Mouse (Mus musculus): Measurements from ENCODE around the gene Rfc1.

DNA sequence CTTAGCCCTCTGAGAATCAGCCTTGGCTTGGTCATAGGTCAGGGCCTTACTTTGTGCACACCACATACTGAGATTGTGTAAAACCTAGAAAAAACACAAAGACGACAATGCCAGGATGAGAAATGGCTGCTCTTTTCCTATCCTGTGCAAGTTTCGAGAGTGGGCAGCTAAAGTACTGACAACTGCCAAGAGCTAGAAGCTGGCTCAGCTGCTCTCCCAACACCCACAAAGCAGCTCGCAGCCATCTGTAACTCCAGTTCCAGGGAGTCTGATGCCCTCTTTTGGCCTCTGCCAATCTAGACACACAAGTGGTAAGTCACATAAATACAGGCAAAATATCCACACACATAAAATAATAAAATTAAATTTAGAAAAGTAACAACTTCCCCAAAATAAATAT lies 61.5 kb downstream of the Rfc1 start:
- TF ChIP-seq CTCF (IDR thresholded peaks at IDR 0.05; ENCODE audit: low read depth, low read length) (no peak), POLR2A (IDR thresholded peaks at IDR 0.05; ENCODE audit: insufficient read depth, low read length) (no peak)

Measured in ES-Bruce4 (cell line).